1 mouse cellular context compared by ENCODE assay signal in genomic region chr16:23250556-23251444, GRCm38 (mm10).
TF ChIP-seq lines count a peak whose summit lies in the region.

No protein-coding gene starts in this region.

TF ChIP-seq in CH12.LX, 34 proteins besides CTCF, POLR2A, EP300 and RAD21 (continued from another document):
- peak; percentile 92 for TF ChIP-seq CHD1 (IDR thresholded peaks at IDR 0.05; ENCODE audit: low read depth, low read length)
- no peak for TF ChIP-seq POLR2AphosphoS2 (IDR thresholded peaks at IDR 0.05; ENCODE audit: low read depth, low read length)
- no peak for TF ChIP-seq ZMIZ1 (IDR thresholded peaks at IDR 0.05; ENCODE audit: low read depth, low read length)
- no peak; the same call in 1 of the 2 replicates for TF ChIP-seq HCFC1 (IDR thresholded peaks at IDR 0.05; ENCODE audit: low read depth, low read length)
- TF ChIP-seq PAX5 (IDR thresholded peaks at IDR 0.05; ENCODE audit: low read length): no peak
- TF ChIP-seq USF2 (conservative IDR thresholded peaks at IDR 0.05; ENCODE audit: low read depth, low read length): peak; percentile 35
- peak; percentile 88; the same call in 1 of the 2 replicates for TF ChIP-seq IRF4 (IDR thresholded peaks at IDR 0.05; ENCODE audit: low read depth, low read length)
